Comparison of ENCODE assay signal across 11 mouse cellular contexts in the genomic region with DNA sequence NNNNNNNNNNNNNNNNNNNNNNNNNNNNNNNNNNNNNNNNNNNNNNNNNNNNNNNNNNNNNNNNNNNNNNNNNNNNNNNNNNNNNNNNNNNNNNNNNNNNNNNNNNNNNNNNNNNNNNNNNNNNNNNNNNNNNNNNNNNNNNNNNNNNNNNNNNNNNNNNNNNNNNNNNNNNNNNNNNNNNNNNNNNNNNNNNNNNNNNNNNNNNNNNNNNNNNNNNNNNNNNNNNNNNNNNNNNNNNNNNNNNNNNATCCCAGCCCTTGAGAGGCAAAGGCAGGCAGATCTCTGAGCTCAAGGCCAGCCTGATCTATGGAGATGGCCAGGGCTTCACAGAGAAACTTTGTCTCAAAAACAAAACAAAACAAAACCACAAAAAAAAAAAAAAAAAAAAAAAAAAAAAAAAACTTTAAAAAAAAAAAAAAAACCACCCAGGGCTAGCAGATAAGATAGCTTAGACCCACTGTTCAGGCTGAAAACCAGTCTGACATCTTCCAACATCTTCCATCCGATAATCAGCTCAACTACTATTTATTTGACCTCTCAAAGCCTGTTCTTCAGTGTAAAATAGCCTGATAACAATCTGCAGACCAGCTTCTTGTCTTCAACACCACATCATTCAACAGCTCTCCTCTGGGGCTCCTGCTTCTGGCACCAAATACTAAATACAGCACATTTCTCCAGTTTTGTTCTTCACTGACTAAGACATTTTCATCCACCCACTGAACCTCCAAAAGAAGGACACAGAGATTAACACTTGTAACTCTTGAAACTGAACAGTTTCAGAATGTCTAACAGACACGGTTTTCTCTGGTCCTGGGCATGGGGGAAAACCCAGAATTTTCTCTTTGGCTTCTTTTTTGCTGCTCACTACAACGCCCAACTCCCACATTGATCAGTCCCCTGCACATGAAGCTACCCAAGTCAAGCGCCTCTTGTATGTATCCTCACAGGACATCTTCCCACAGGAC. TPM values are rescaled to one million over a fixed set of nuclear protein-coding genes. Genes with fewer than 3 reads are reported as not detected.
DNase-seq lines count a peak whose midpoint lies in the region; TF ChIP-seq lines count a peak whose summit lies in the region.
"Had no signal": no experiment of that assay in that cellular context is flagged by ENCODE, and none has a peak within 500 bp of the region (broad histone marks: within the 10 kb centered on the region; RNA-seq: fewer than 3 reads in every experiment).

No protein-coding gene starts in this region.

- no peak overlapping the region for H3K4me3 ChIP-seq in gastrocnemius, adult 2 months
- H3K4me3 ChIP-seq in spleen, adult 2 months (ENCODE audit: extremely low read depth, insufficient read depth, insufficient read length): no peak overlapping the region
- no peak overlapping the region for H3K4me3 ChIP-seq in embryonic fibroblast, embryonic 13.5 days (ENCODE audit: insufficient read depth, low read length)
- H3K4me3 ChIP-seq: heart, embryonic 13.5 days; midbrain, embryonic 12.5 days; stomach, embryonic 15.5 days had no signal

- 12% methylated on average over 4 of the region's 4 CpGs for WGBS in spleen, adult 2 months

- no peak for TF ChIP-seq CTCF in gastrocnemius, adult 2 months (IDR thresholded peaks at IDR 0.05)
- TF ChIP-seq CTCF in spleen, adult 2 months (IDR thresholded peaks at IDR 0.05; ENCODE audit: extremely low read depth, insufficient read depth, insufficient read length, insufficient replicate concordance): no peak
- TF ChIP-seq CTCF in embryonic fibroblast, embryonic 13.5 days (IDR thresholded peaks at IDR 0.05; ENCODE audit: borderline replicate concordance, insufficient read depth, low read length): no peak

- peaks cover 64% of the 10 kb centered on the region for H3K4me1 ChIP-seq in spleen, adult 2 months (ENCODE audit: control insufficient read depth, insufficient read depth, insufficient read length)
- peaks cover 30% of the 10 kb centered on the region for H3K4me1 ChIP-seq in embryonic fibroblast, embryonic 13.5 days (ENCODE audit: control insufficient read depth, insufficient read depth, low read length)
- H3K4me1 ChIP-seq: midbrain, embryonic 12.5 days had no signal

- peak overlapping the region; percentile 51 for H3K27ac ChIP-seq in gastrocnemius, adult 2 months
- peak overlapping the region; percentile 81 for H3K27ac ChIP-seq in spleen, adult 2 months (ENCODE audit: insufficient read depth, low read length)
- peak overlapping the region; percentile 32 for H3K27ac ChIP-seq in embryonic fibroblast, embryonic 13.5 days (ENCODE audit: insufficient read depth, low read length)
- H3K27ac ChIP-seq: heart, embryonic 13.5 days; midbrain, embryonic 12.5 days had no signal

- no peak for TF ChIP-seq POLR2A in spleen, adult 2 months (IDR thresholded peaks at IDR 0.05; ENCODE audit: low read depth, low read length)
- TF ChIP-seq POLR2A in embryonic fibroblast, embryonic 13.5 days (IDR thresholded peaks at IDR 0.05; ENCODE audit: low read depth, low read length): no peak

- no peak for DNase-seq in gastrocnemius, adult 2 months
- DNase-seq in gastrocnemius, postnatal 36 days: no peak
- no peak for DNase-seq in spleen, adult 2 months (ENCODE audit: low read depth in 1 of 2, low spot score in 2 of 2)
- DNase-seq in spleen, postnatal 4 days (ENCODE audit: low spot score in 2 of 2): no peak
- peak; percentile 50 for DNase-seq in splenic B cell, adult 2 months (ENCODE audit: low read depth, low spot score)
- DNase-seq in layer of hippocampus, postnatal 25 days (ENCODE audit: extremely low spot score in 1 of 2, low spot score in 1 of 2): no peak
- no peak for DNase-seq in layer of hippocampus, adult 9-11 months

- no peaks in the 10 kb centered on the region for H3K27me3 ChIP-seq in spleen, adult 2 months (ENCODE audit: control insufficient read depth, insufficient read depth, low read length)
- no peaks in the 10 kb centered on the region for H3K27me3 ChIP-seq in splenic B cell, adult 2 months (ENCODE audit: control insufficient read depth, insufficient read depth, low read length, poor library complexity, severe bottlenecking)
- H3K27me3 ChIP-seq: heart, embryonic 13.5 days; midbrain, embryonic 12.5 days; stomach, embryonic 15.5 days had no signal

- intact Hi-C loops in gastrocnemius, adult 2 months (cut with DNase I): no loop called here
- intact Hi-C loops in gastrocnemius, postnatal 36 days (cut with DNase I): no loop called here

- no peaks in the 10 kb centered on the region for H3K36me3 ChIP-seq in spleen, adult 2 months (ENCODE audit: control insufficient read depth, insufficient read depth, low read length)
- no peaks in the 10 kb centered on the region for H3K36me3 ChIP-seq in splenic B cell, adult 2 months (ENCODE audit: control insufficient read depth, insufficient read depth, low read length, poor library complexity, severe bottlenecking)
- H3K36me3 ChIP-seq: heart, embryonic 13.5 days; midbrain, embryonic 12.5 days; stomach, embryonic 15.5 days had no signal

RNA-seq across cellular contexts. Expression of a gene that starts 15.7 kb away (rescaled TPM):
- 1 to 10 TPM; 1.6 to 2.1 TPM for total RNA-seq in gastrocnemius, adult 2 months (2021)
- total RNA-seq in gastrocnemius, postnatal 36 days (2021): 1 to 10 TPM; 1.2 to 5.8 TPM
- polyA plus RNA-seq in spleen, adult 2 months (2012; rRNA removed): 18.9 and 23.4 TPM in 2 replicates
- polyA plus RNA-seq in embryonic fibroblast, embryonic 13.5 days (2011; ENCODE audit: insufficient read length, low read depth, missing spikeins): 3.8 and 10.1 TPM in 2 replicates
- 10 to 100 TPM; 13.6 to 15.9 TPM for total RNA-seq in layer of hippocampus, postnatal 25 days (2021)
